Mouse (Mus musculus) midbrain, embryonic 16.5 days (tissue): Measurements from ENCODE around the gene Mcrs1. TPM values are rescaled to one million over a fixed set of nuclear protein-coding genes. Genes with fewer than 3 reads are reported as not detected.
A peak's percentile ranks its signal among the peaks of the same experiment; 100 is the strongest.

Experiments
- ATAC-seq: fragments of 200-750 bp; cut with Nextera tagmentation; 2 replicates; pipeline ENCODE4 v1.8.0; 2017; ENCODE audit warnings: moderate TSS enrichment
- H3K27ac ChIP-seq: fragments of 300-500 bp; sonication (generic); 2 replicates; pipeline ENCODE4 v1.5.1; 2014; ENCODE audit warnings: mild to moderate bottlenecking, low read length, mixed read lengths
- H3K27me3 ChIP-seq: fragments of 300-500 bp; sonication (generic); 2 replicates; pipeline ENCODE4 v1.6.1; 2014; ENCODE audit warnings: low read depth, low read length, mixed read lengths; ENCODE audit not compliant: control insufficient read depth, insufficient read depth
- H3K36me3 ChIP-seq: fragments of 300-500 bp; sonication (generic); 2 replicates; pipeline ENCODE4 v1.6.1; 2014; ENCODE audit warnings: mild to moderate bottlenecking, low read length, moderate library complexity, mixed read lengths; ENCODE audit not compliant: control insufficient read depth, insufficient read depth
- H3K4me1 ChIP-seq: fragments of 300-500 bp; sonication (generic); 2 replicates; pipeline ENCODE4 v1.6.1; 2014; ENCODE audit warnings: mild to moderate bottlenecking, low read length, mixed read lengths; ENCODE audit not compliant: control insufficient read depth, insufficient read depth
- H3K4me2 ChIP-seq: fragments of 300-500 bp; sonication (generic); 2 replicates; pipeline ENCODE4 v1.6.1; 2014; ENCODE audit warnings: mild to moderate bottlenecking, low read length, mixed read lengths
- H3K4me3 ChIP-seq: fragments of 300-500 bp; sonication (generic); 2 replicates; pipeline ENCODE4 v1.5.1; 2014; ENCODE audit warnings: low read depth, mild to moderate bottlenecking, low read length, moderate library complexity, mixed read lengths
- H3K9ac ChIP-seq: fragments of 300-500 bp; sonication (generic); 2 replicates; pipeline ENCODE4 v1.6.1; 2014; ENCODE audit warnings: low read depth, low read length, mixed read lengths
- H3K9me3 ChIP-seq: fragments of 300-500 bp; sonication (generic); replicated peaks from 2 replicates; pipeline ENCODE4 v1.6.1; 2014; ENCODE audit warnings: mild to moderate bottlenecking, low read length, mixed read lengths; ENCODE audit not compliant: control insufficient read depth, poor library complexity, severe bottlenecking
- WGBS: fragments of 180-500 bp; shearing (Covaris S2); extraction: QIAGEN DNeasy Blood & Tissue Kit; methylation state at CpG from one replicate; pipeline ENCODE4 v1.1.7; 2014; 5-methylcytosine and 5-hydroxymethylcytosine counted together
- polyA plus RNA-seq: library from polyadenylated mRNA; unstranded; fragments of >200 nt; fragmentation: Nextera tagmentation; extraction: Ambion mirVana; gene quantifications from 2 replicates; pipeline ENCODE4 v1.2.1, GENCODE M21; 2015

Gene Mcrs1
- polyA plus RNA-seq, 1 experiment from 2014 or later: 209 TPM

GRCm38 (mm10) chr15:99241249-99241648 is 10.5 kb downstream of the Mcrs1 start:
- Histone ChIP-seq H3K27ac (no peak overlapping the region), H3K9me3 (no peaks in the 10 kb centered on the region), H3K27me3 (no peaks in the 10 kb centered on the region), H3K36me3 (peaks cover 30% of the 10 kb centered on the region), H3K4me2 (no peak overlapping the region), H3K9ac (no peak overlapping the region), H3K4me3 (no peak overlapping the region), H3K4me1 (no peaks in the 10 kb centered on the region)
- 51% methylated on average over 4 of the region's 4 CpGs for WGBS
- no peak for ATAC-seq

GRCm38 (mm10) chr15:99240129-99240528 is 11.6 kb downstream of the Mcrs1 start:
- WGBS: 81% methylated on average over 4 of the region's 4 CpGs
- H3K4me1 ChIP-seq: no peaks in the 10 kb centered on the region
- H3K27me3 ChIP-seq: no peaks in the 10 kb centered on the region
- no peaks in the 10 kb centered on the region for H3K9me3 ChIP-seq
- ATAC-seq: no peak
- no peak overlapping the region for H3K9ac ChIP-seq
- peaks cover 23% of the 10 kb centered on the region; the same call in 1 of the 2 replicates for H3K36me3 ChIP-seq
- H3K4me2 ChIP-seq: no peak overlapping the region
- H3K4me3 ChIP-seq: no peak overlapping the region
- no peak overlapping the region for H3K27ac ChIP-seq

- ATAC-seq: no peak
- Histone ChIP-seq H3K4me2 (no peak overlapping the region), H3K9ac (no peak overlapping the region), H3K4me3 (no peak overlapping the region), H3K4me1 (no peaks in the 10 kb centered on the region), H3K27ac (no peak overlapping the region), H3K36me3 (peaks cover 11% of the 10 kb centered on the region; the same call in 1 of the 2 replicates), H3K27me3 (no peaks in the 10 kb centered on the region; the same call in 1 of the 2 replicates), H3K9me3 (no peaks in the 10 kb centered on the region)
- 66% methylated on average over 11 of the region's 11 CpGs for WGBS
Observed at GRCm38 (mm10) chr15:99238006-99238405, 13.8 kb downstream of the Mcrs1 start.

- Histone ChIP-seq H3K4me2 (no peak overlapping the region), H3K4me3 (no peak overlapping the region), H3K27me3 (peaks cover 2% of the 10 kb centered on the region), H3K4me1 (no peaks in the 10 kb centered on the region), H3K36me3 (no peaks in the 10 kb centered on the region), H3K27ac (no peak overlapping the region), H3K9me3 (no peaks in the 10 kb centered on the region), H3K9ac (no peak overlapping the region)
- ATAC-seq: no peak
- 59% methylated on average over 12 of the region's 12 CpGs for WGBS
Observed at GRCm38 (mm10) chr15:99234326-99235010, 17.3 kb downstream of the Mcrs1 start.

- Histone ChIP-seq H3K4me2 (no peak overlapping the region), H3K4me1 (no peaks in the 10 kb centered on the region), H3K36me3 (no peaks in the 10 kb centered on the region), H3K9ac (no peak overlapping the region), H3K27ac (no peak overlapping the region), H3K9me3 (no peaks in the 10 kb centered on the region), H3K4me3 (no peak overlapping the region), H3K27me3 (peaks cover 8% of the 10 kb centered on the region)
- 66% methylated on average over 17 of the region's 17 CpGs for WGBS
- no peak for ATAC-seq
Observed at GRCm38 (mm10) chr15:99233719-99234118, 18.0 kb downstream of the Mcrs1 start.

- H3K4me3 ChIP-seq: no peak overlapping the region
- no peak overlapping the region for H3K27ac ChIP-seq
- no peaks in the 10 kb centered on the region for H3K36me3 ChIP-seq
- no peak for ATAC-seq
- H3K4me1 ChIP-seq: no peaks in the 10 kb centered on the region
- WGBS: 79% methylated on average over 10 of the region's 10 CpGs
- H3K9ac ChIP-seq: no peak overlapping the region
- H3K9me3 ChIP-seq: no peaks in the 10 kb centered on the region
- H3K27me3 ChIP-seq: peaks cover 24% of the 10 kb centered on the region
- no peak overlapping the region for H3K4me2 ChIP-seq
Observed at GRCm38 (mm10) chr15:99231998-99232397, 19.8 kb downstream of the Mcrs1 start.

GRCm38 (mm10) chr15:99226090-99226489 is 25.7 kb downstream of the Mcrs1 start:
- H3K4me3 ChIP-seq: no peak overlapping the region
- no peak overlapping the region for H3K4me2 ChIP-seq
- H3K27ac ChIP-seq: no peak overlapping the region
- ATAC-seq: no peak
- H3K36me3 ChIP-seq: no peaks in the 10 kb centered on the region
- no peaks in the 10 kb centered on the region for H3K9me3 ChIP-seq
- H3K27me3 ChIP-seq: peaks cover 62% of the 10 kb centered on the region
- H3K4me1 ChIP-seq: peaks cover 17% of the 10 kb centered on the region
- H3K9ac ChIP-seq: no peak overlapping the region
- 14% methylated on average over 14 of the region's 14 CpGs for WGBS

GRCm38 (mm10) chr15:99225081-99225810 is 26.5 kb downstream of the Mcrs1 start:
- under 1% methylated on average over 22 of the region's 22 CpGs for WGBS
- no peak overlapping the region for H3K27ac ChIP-seq
- peak overlapping the region; percentile 31; the same call in 1 of the 2 replicates for H3K4me3 ChIP-seq
- H3K36me3 ChIP-seq: no peaks in the 10 kb centered on the region
- H3K9me3 ChIP-seq: no peaks in the 10 kb centered on the region
- H3K4me2 ChIP-seq: peak overlapping the region; percentile 61; the same call in 1 of the 2 replicates
- H3K9ac ChIP-seq: no peak overlapping the region
- H3K27me3 ChIP-seq: peaks cover 66% of the 10 kb centered on the region
- no peak for ATAC-seq
- H3K4me1 ChIP-seq: peaks cover 17% of the 10 kb centered on the region
